Mouse (Mus musculus): Measurements from ENCODE around the gene Wdr25.
"Not testable (repeated sequence)": the region's sequence is repeated elsewhere in the genome, so short reads cannot be mapped to it uniquely, and the experiment has no call there.

Gene Wdr25

GRCm38 (mm10) chr12:108892989-108893714 lies at the start of gene Wdr25:
Gene Wdr25, plus strand, starts transcription at chr12:108893631.
- DNase-seq: peak; percentile 19

GRCm38 (mm10) chr12:108848033-108848432 lies 45.4 kb upstream of the Wdr25 start:
- DNase-seq: not testable (repeated sequence)

- DNase-seq: no peak
These were observed 43.9 kb upstream of the Wdr25 start for GRCm38 (mm10) chr12:108849488-108850022.

GRCm38 (mm10) chr12:108850129-108850528 lies 43.3 kb upstream of the Wdr25 start:
- peak; percentile 55 for DNase-seq

DNA sequence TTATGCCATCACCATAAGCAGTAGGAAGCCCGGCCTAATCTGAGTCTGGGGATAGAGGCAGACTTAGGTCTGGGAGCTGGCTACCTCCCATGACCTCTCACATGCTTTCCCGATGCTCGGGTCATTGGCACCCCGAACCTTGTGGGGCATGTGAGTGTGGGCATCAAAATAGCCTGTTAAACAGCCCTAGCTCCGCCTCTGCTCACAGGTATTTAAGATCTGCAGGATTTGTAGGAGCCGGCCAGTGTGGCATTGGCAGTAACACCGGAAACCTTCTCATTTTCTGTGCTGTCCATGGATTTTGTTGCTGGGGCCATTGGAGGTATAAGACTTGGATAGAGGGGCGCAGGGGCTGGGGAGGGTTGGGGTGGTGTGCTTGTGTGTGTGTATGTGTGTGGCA lies 42.5 kb upstream of the Wdr25 start:
- no peak for DNase-seq

- no peak for DNase-seq
These were observed 40.6 kb upstream of the Wdr25 start for GRCm38 (mm10) chr12:108852822-108853221.

GRCm38 (mm10) chr12:108855081-108855480 lies 38.4 kb upstream of the Wdr25 start:
- no peak for DNase-seq

GRCm38 (mm10) chr12:108856186-108856585 lies 37.2 kb upstream of the Wdr25 start:
- DNase-seq: no peak

DNA sequence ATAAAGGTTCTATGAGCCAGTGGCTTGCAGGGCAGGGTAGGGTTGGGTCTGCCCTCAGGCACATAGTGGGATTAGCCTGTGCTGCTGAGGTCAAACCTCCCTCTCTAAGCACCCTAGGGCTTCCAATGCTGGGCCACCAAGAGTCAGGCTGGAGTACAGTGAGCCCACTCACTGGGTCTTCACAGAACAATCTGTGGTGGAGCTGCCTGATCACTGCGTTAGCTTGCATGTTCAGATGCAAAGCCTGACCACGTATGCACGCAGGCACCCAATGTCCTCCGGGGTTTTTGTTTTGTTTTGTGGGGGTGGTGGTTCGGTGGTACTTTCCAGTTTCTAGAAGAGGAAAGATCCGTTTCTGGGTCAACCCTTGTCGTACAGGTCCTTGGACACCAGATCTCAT lies 36.3 kb upstream of the Wdr25 start:
- no peak for DNase-seq

DNA sequence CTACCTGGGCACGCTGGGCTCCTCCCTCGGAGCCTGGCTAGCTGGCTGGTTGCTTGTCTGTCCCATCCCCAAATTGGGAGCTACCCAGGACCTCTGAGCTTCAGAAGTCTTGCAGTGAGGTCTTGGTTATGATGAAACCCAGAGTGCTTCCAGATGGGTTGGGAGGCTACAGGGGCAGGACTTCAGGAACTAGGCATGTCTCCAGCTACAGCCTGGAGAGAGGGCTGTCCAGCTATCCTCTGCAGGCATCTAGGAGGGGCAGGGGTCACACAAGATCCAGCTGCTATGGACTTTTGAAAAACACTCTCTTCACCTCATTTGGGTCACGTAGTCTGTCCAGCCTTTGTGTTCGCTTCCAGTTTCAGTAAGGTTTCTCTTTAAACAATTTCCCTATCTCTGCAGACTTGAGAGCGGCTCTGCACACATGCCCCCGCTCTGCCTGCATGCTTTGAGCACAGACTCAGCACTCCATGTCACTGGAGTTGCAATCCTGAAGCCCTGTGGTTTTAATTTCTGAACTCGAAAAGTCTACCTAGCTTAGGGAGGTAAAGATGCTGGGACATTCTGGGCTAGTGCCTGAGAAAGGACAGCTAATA lies 35.7 kb upstream of the Wdr25 start:
- peak; percentile 56 for DNase-seq

- no peak for DNase-seq
These were observed 34.9 kb upstream of the Wdr25 start for GRCm38 (mm10) chr12:108858486-108858885.

DNA sequence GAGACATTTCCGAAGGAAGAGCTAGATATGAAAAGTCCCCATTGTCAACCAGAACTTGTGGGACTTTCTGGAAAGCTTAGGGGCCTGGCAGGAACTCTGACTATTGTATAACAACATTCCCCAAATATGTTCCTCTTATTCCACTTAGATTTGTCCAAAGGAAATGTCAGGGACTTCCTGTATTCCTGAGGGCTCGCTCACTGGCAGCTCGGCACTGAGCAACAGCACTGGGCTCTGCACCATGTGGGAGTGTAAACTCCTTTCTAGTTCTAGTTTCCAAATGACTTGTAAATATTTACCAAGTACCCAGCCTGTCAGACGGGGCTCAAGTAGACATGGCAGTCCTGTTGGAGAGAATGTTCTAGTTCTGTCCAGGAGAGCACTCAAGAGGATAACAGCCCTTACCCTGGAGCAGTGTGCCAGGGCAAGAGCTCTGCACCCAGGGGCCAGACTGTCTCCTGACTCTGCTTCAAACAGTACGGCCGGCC lies 28.4 kb upstream of the Wdr25 start:
- peak; percentile 34 for DNase-seq

GRCm38 (mm10) chr12:108869575-108869974 lies 23.9 kb upstream of the Wdr25 start:
- DNase-seq: no peak

GRCm38 (mm10) chr12:108873122-108873521 lies 20.3 kb upstream of the Wdr25 start:
- no peak for DNase-seq

DNA sequence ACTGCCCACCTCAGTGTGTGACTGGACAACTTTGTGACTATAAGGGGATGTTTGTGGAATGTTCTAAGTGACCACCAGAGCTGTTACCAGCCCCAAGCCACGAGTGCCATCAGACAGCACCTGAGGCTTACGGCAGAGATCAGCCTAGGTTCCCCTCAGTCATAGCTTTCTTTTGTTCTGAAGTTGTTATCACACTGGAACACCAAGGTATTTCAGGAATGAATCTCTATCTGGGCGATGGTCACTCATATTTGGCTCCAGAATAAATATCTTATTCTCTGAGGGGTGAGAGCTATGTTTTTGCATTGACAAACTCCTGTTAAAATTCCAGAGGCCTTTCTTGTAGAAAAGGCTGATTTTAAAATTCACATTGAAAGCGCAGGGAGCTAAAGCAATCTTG lies 14.3 kb upstream of the Wdr25 start:
- DNase-seq: no peak

GRCm38 (mm10) chr12:108880606-108881005 lies 12.8 kb upstream of the Wdr25 start:
- DNase-seq: no peak

GRCm38 (mm10) chr12:108881192-108881591 lies 12.2 kb upstream of the Wdr25 start:
- DNase-seq: no peak

GRCm38 (mm10) chr12:108882776-108883175 lies 10.7 kb upstream of the Wdr25 start:
- DNase-seq: no peak

DNA sequence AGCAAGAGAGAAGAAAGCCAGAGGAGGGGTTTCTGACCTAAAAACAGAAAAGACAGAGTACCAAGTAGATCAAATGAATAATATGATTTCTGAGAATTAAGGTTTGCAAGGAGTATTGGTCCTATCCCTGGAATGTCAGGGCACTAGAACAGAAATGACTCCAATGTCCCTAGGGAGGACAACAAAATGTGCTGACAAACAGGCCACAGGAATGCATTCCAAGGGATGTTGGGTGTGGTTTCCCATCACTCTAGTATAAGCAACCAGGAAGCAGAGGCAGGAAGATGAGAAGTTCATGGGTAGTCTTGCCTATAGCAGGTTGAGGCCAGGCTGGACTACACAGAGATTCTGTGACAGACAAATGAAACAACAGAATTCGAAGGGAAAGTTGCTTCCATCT lies 7.5 kb upstream of the Wdr25 start:
- no peak for DNase-seq

DNA sequence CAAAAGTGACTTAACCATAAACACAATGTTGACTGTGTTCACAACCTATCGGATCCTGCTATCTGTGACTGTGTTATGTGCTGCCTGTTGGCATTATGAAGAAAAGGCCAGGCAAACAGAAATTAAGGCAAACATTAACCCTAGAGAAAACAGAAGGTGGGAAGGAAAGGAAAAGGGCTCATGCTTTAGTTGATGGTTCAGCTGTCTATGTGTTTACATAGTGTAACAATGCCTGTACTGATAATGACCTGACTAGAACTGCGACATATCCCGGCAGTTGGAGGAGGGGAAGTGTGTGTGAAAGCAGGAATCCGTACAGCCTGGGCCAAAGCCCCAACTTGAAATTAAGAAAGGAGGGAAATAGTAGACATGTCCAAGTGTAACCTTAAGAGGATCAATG lies 6.4 kb upstream of the Wdr25 start:
- no peak for DNase-seq

DNA sequence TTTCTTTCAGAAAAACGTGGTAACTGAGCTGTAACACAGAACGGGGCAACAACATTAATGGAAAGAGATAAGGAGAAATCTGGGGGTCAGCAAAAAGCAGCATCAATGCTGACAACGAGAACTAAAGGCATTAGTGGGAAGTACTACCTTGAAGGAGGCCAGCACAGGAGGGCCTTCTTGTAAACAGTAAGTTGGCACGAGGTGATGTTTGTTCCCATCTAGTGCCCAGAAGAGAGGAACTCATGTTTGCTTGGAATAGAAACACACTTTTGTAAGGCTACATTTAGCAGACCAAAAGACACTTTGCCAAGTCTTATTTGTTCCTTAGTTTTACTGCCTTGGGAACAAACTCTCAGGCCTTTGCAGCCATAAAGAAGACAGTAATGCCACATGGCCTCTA lies 4.8 kb upstream of the Wdr25 start:
- DNase-seq: no peak

- DNase-seq: peak; percentile 97
These were observed 442 bp downstream of the Wdr25 start, which contains the start of gene Wars for GRCm38 (mm10) chr12:108893715-108894431. Gene Wars, minus strand, starts transcription at chr12:108894174.

- DNase-seq: no peak
These were observed 993 bp downstream of the Wdr25 start for GRCm38 (mm10) chr12:108894432-108894816.

GRCm38 (mm10) chr12:108896006-108896405 lies 2.6 kb downstream of the Wdr25 start:
- DNase-seq: peak; percentile 57
